Mouse (Mus musculus) brain, adult 10 weeks (tissue): ENCODE results near the gene Gon7. TPM values are rescaled to one million over a fixed set of nuclear protein-coding genes. Genes with fewer than 3 reads are reported as not detected.

Source experiments
- polyA plus RNA-seq: library from polyadenylated mRNA; stranded (reverse); fragments of 350-450 nt; fragmentation: Illumina TruSeq; extraction: RNeasy Lipid Tissue Mini Kit (QIAGEN cat#74804); gene quantifications from one replicate; pipeline ENCODE4 v1.2.3, GENCODE M21; 2015; ENCODE audit warnings: low read depth, low replicate concordance

Gene Gon7
- 17.1 TPM for polyA plus RNA-seq

DNA sequence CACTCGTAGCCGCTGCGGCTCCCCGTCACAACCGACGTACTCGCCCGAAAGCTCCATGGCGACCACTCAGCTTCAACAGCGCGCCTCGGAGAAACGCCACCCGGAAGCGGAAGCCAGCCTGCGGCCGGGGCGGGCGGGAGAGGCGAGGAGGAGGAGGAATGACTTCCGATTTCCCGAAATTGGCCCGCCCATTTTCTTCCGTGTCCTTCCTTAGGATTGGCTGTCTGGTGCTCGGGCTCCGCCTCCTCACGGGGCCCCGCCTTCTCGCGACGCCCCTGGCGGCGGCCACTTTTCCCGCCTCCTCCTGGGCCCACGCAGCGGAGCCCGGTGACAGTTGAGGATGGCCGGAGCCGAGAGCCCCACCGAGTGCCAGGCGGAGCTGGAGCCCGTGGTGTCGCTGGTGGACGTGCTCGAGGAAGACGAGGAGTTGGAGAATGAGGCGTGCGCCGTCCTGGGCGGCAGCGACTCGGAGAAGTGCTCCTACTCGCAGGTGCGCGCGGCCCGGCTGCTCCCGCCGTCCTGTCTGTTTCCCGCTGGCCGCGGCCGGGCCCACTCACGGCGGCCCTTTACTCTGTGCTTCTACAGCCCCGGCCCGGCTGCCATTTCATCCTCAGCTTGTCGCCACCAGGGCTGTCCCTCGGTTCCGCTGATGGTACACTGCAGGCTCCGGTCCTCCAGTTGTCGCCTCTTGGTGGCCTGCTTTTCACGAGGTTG, at the start of gene Gon7, which contains the start of the genes Gm28051 and Ubr7:
Gon7 (minus strand) TSS at position 115 of the 714 bp plus-strand sequence.
Gm28051 (minus strand) TSS at position 77 of the 714 bp plus-strand sequence.
Ubr7 (plus strand) TSS at position 279 of the 714 bp plus-strand sequence.

DNA sequence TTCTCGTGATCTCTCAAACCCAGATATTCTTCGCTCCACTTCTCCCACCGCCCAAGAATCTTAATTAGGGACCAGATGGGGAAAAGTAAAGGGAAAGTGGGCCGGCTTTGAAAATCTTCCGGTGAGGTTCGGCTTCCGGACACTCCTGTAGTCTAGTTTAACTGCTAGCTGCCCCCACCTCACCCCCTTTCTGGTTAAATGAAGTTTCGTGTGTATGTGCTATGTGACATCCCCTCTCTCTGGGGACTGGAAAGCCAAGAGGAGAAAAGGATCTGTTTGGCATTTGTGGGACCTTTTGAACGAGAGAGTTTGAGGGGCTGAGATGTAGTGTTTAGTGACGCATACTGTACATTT, 777 bp upstream of the Gon7 start, which contains the start of gene Gm20604:
Gm20604 (minus strand) TSS at position 270 of the 354 bp plus-strand sequence.

DNA sequence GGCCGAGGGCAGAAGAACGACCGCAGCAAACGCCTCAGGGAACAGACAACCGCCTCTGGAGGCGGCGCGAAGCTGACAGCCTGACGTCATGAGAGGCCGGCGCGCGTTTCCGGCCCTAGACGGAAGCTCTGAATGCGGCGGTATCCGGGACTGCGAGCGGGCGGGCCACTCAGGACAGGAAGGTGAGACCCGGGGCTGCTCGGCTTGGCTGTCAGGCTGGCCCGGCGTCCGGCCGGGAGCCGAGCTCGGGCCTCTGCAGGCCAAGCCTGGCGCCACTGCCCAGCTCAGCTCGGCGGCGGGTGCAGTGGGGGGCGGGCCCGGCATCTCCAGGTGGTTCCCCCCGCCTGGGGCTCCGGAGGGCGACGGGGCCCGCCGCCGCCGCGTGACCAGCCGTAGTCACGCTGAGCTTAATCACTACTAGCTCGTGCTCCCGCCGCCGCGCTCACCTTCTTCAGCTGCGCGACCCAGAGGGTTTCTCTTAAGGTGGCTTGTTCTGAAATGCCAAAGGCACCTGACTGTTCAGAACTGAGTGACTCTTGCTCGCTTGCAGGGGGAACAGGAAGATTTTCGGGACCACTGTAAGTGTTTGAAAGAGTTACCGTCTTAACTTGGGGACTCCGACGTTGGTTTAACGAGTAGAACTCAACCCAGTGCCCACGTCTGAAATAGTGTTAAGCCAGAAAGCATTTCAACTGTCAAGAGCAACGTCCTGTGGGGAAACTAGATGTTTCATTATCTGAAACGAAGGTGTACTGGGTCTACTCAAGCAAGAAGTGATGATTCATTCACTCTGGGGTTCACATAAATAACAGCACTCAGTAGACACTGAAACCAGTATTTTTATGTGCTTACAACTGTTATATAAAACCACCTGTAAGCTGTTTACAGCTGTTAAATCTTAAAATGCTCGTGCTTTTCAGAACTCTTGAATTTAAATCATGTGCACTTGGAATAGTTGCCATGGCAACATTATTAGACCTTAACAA, 13.7 kb downstream of the Gon7 start, which contains the start of the genes Moap1 and Tmem251:
Moap1 (minus strand) TSS at position 73 of the 986 bp plus-strand sequence.
Tmem251 (plus strand) TSS at position 174 of the 986 bp plus-strand sequence.

DNA sequence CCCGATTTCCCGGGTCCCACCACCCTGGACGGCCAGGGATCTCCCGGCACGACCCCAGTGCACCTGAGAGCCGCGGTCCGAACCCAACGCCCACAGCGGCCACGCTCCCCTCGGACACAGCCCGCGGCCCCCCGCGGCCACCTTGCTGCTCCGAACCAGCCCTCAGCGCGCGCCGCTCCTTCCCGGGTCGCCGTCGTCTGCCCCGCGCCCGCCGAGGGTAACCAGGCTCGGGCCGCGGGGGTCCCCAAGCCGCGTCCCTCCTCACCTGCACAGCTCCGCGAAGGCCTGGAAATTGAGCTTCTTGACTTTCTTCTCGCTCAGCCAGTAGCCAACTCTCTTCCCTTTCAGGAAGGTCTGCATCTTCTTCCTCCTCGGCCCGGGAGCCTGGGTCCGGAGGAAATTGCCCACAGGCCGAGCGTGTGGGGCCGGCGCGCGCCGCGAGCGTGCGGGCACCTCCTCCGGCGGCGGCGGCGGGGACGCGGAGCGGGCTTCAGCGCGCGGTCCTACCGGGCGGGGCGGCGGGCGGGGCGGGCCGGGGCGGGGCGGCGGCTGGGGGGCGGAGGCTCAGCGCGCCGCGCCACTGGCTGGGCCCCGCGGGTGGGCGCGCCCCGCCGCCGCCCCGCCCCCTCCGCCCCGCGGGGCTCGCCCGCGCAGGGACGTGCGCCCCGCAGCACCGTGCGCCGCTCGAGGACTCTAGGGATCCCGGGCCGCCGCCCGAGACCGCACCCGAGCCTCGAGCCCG, 53.0 kb downstream of the Gon7 start, which contains the start of gene Itpk1:
Itpk1 (minus strand) TSS at position 474 of the 742 bp plus-strand sequence.

Other genes starting within 250 kb of the Gon7 start
- gene Chga, start 202.8 kb downstream of the Gon7 start, polyA plus RNA-seq: 191 TPM
- gene Itpk1, start 52.9 kb downstream of the Gon7 start, polyA plus RNA-seq: 45.3 TPM
- 40.9 TPM for gene Moap1, start 14.1 kb downstream of the Gon7 start, polyA plus RNA-seq
- gene Tmem251, start 14.0 kb downstream of the Gon7 start, polyA plus RNA-seq: 5.4 TPM
- gene Gm28051, start within 50 bp of the Gon7 start, polyA plus RNA-seq: not detected
- gene Ubr7, start 164 bp upstream of the Gon7 start, polyA plus RNA-seq: 38.4 TPM
- gene Gm20604, start 869 bp upstream of the Gon7 start, polyA plus RNA-seq: 28.7 TPM
- 9.7 TPM for gene Btbd7, start 120.7 kb upstream of the Gon7 start, polyA plus RNA-seq
- gene Cox8c, start 141.5 kb upstream of the Gon7 start, polyA plus RNA-seq: not detected
- gene Unc79, start 191.1 kb upstream of the Gon7 start, polyA plus RNA-seq: 21.9 TPM